Mouse (Mus musculus) adrenal gland, adult 8-10 months (tissue): ENCODE measurements around the gene Mcm7. TPM values are rescaled to one million over a fixed set of nuclear protein-coding genes. Genes with fewer than 3 reads are reported as not detected.
A peak's percentile ranks its signal among the peaks of the same experiment; 100 is the strongest.

Experiments used
- DNase-seq: peaks from one replicate; pipeline ENCODE4 v3.0.0; 2022
- microRNA-seq, 2 experiments: library from miRNA; unstranded; fragments of <30 nt; microRNA quantifications; one replicate each; pipeline ENCODE4 v1.2.0; 2022
- total RNA-seq, 4 experiments: library from RNA; stranded (reverse); gene quantifications; 2 replicates each; pipeline ENCODE4 v1.2.4; 2022

The Mcm7 gene
- total RNA-seq, 4 experiments from 2014 or later, result 26.2 to 40.7 (median 32.4) TPM

- peak; percentile 89 for DNase-seq
These were observed 16.7 kb downstream of the Mcm7 start, which contains the start of gene Zfp113 for GRCm38 (mm10) chr5:138155443-138155976. Zfp113 (minus strand) TSS chr5:138155744.

- no peak for DNase-seq
These were observed 17.8 kb downstream of the Mcm7 start for GRCm38 (mm10) chr5:138154390-138154789.

- DNase-seq, result no peak
These were observed 33.6 kb downstream of the Mcm7 start for GRCm38 (mm10) chr5:138138585-138138984.

DNA sequence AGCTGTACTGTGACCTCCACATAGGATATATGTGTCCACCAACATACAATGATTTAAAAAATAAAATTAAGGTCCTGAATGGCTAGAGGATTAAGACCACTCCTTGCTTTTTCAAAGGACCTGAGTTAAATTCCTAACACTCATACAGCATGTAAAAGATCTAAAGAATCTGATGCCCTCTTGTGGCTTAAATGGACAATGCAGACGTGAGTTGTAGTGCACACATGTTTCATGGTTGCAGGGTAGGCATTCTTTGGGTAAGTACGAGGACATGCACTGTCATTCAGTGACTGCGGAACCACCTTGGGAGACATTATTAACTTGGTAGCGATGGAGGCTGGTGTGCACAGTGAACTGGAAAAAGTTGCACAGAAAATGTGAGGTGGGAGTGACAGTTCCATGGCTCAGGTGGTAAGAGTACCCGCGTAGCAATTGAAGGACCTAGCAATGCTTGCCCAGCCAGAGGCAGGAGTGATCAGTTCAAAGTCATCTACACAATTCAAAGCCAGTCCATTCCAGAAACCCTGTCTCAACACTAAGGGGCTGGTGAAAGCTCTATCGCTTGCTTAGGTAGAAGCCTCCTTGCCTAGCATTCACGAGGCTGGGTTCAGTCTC, 34.2 kb downstream of the Mcm7 start:
- DNase-seq, result no peak

DNA sequence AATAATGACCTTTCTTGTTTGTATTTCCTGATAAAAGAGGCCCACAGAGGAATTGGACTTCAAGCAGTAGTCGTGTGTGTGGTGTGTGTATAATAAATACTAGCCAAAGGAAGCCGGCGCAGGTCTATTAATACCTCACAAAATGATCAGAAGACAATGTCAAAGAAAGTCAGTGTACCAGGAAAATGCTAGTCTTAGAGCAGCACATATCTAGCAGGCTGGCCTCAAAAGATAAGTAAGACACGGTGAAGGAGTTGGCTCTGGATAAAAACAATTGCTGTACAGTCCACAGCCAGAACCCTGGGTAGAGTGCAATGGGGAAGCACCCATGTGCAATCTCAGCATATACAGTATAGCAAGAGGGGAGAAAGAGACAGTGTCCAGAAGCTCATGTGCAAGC, 35.0 kb downstream of the Mcm7 start:
- no peak for DNase-seq

- no peak for DNase-seq
These were observed 39.7 kb downstream of the Mcm7 start for GRCm38 (mm10) chr5:138132425-138133064.

- no peak for DNase-seq
These were observed 54.2 kb downstream of the Mcm7 start for GRCm38 (mm10) chr5:138118041-138118440.

GRCm38 (mm10) chr5:138117199-138118015, 54.8 kb downstream of the Mcm7 start:
- no peak for DNase-seq

- peak; percentile 90 for DNase-seq
These were observed 55.7 kb downstream of the Mcm7 start, which contains the start of gene Zscan21 for GRCm38 (mm10) chr5:138116255-138117198. Zscan21 (plus strand) TSS chr5:138116903.

Small RNA genes lying within 50 kb of the gene (microRNA-seq; reads per million reads assigned to microRNA genes)
- 417 to 614 reads per million in 2 experiments for gene Mir106b
- gene Mir25, result 148 to 166 reads per million in 2 experiments
- 1,124 to 2,099 reads per million in 2 experiments for gene Mir93

Other genes with a start within 250 kb of the Mcm7 start
- gene Gjc3, start 209.3 kb downstream of the Mcm7 start, total RNA-seq, result under 1 TPM; 0.14 to 0.71 (median 0.40) TPM
- 1 to 10 TPM in 1 of 4 experiments, under 1 TPM in 2, not detected in 1; 0.73 to 1.0 (median 0.78) TPM for gene Azgp1, start 190.9 kb downstream of the Mcm7 start, total RNA-seq
- not detected for gene Smok3a, start 151.2 kb downstream of the Mcm7 start, total RNA-seq
- gene Smok3b, start 151.0 kb downstream of the Mcm7 start, total RNA-seq, result not detected
- gene Smok3c, start 119.2 kb downstream of the Mcm7 start, total RNA-seq, result not detected
- gene Zkscan1, start 87.3 kb downstream of the Mcm7 start, total RNA-seq, result 10 to 100 TPM; 39.6 to 51.4 (median 47.6) TPM
- gene Zscan21, start 55.5 kb downstream of the Mcm7 start, total RNA-seq, result 10 to 100 TPM; 16.7 to 18.8 (median 17.1) TPM
- gene Zfp113, start 16.7 kb downstream of the Mcm7 start, total RNA-seq, result 10 to 100 TPM; 12.9 to 18.5 (median 16.1) TPM
- gene Cops6, start 11.4 kb downstream of the Mcm7 start, total RNA-seq, result 100 to 1,000 TPM; 123 to 142 (median 139) TPM
- gene Ap4m1, start 420 bp downstream of the Mcm7 start, total RNA-seq, result 10 to 100 TPM; 19.5 to 34.6 (median 27.6) TPM
- 10 to 100 TPM; 42.4 to 62.7 (median 51.4) TPM for gene Taf6, start 15.0 kb upstream of the Mcm7 start, total RNA-seq
- gene Cnpy4, start 15.1 kb upstream of the Mcm7 start, total RNA-seq, result 10 to 100 TPM; 23.8 to 34.5 (median 27.8) TPM
- gene Mblac1, start 21.9 kb upstream of the Mcm7 start, total RNA-seq, result 10 to 100 TPM; 10.4 to 15.0 (median 11.7) TPM
- gene Nxpe5, start 53.5 kb upstream of the Mcm7 start, total RNA-seq, result under 1 TPM; 0.14 to 0.91 (median 0.52) TPM
- 100 to 1,000 TPM in 2 of 4 experiments, 10 to 100 TPM in 2; 86.5 to 106 (median 99.5) TPM for gene Lamtor4, start 83.1 kb upstream of the Mcm7 start, total RNA-seq
- gene BC037034, start 91.6 kb upstream of the Mcm7 start, total RNA-seq, result 10 to 100 TPM; 22.7 to 48.4 (median 37.4) TPM
- under 1 TPM in 2 of 4 experiments, not detected in 2; 0.17 to 0.38 TPM for gene Gal3st4, start 100.4 kb upstream of the Mcm7 start, total RNA-seq
- gene Gm43720, start 107.5 kb upstream of the Mcm7 start, total RNA-seq, result not detected
- gene Gpc2, start 107.6 kb upstream of the Mcm7 start, total RNA-seq, result 1 to 10 TPM in 2 of 4 experiments, under 1 TPM in 2; 0.38 to 1.3 (median 0.97) TPM
- gene Stag3, start 107.8 kb upstream of the Mcm7 start, total RNA-seq, result under 1 TPM in 3 of 4 experiments, not detected in 1; 0.08 to 0.35 (median 0.09) TPM
- gene Pvrig, start 169.5 kb upstream of the Mcm7 start, total RNA-seq, result under 1 TPM; 0.29 to 1.00 (median 0.50) TPM